Mouse (Mus musculus) urinary bladder, postnatal 36 days (tissue): ENCODE measurements around the gene Rock2.

Source experiments
- DNase-seq, 2 experiments: peaks; one replicate each; pipeline ENCODE4 v3.0.0; 2022; ENCODE audit warnings: low spot score in 2 of 2, mixed read lengths in 1 of 2

Rock2 gene

DNA sequence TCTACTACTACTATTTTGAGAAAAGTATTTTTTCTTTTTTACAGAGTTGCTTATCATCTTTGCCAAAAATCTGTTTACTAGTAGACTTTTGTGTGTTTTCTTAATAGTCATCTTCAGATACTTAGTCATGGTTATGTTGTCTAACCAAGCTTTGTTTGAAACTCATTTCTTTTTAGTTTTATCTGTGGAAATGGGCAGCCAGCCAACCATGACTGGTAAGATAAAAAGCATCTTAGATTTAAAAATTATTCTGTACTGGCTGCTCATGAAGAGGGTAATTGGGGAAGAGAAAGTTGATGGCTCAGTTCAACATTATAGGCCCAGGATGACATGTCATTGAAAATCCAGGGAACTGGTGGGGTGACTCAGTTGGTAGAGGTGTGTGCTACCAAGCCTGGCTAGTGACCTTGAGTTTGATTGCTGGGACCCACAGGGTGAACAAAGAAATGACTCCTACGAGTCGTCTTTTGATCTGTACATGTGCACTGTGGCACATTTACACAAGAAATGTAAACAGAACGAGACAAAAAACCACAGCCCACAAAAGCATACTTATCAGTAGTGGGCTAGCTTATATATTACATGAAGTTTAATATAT lies 6.0 kb downstream of the Rock2 start:
- no peak for DNase-seq

DNA sequence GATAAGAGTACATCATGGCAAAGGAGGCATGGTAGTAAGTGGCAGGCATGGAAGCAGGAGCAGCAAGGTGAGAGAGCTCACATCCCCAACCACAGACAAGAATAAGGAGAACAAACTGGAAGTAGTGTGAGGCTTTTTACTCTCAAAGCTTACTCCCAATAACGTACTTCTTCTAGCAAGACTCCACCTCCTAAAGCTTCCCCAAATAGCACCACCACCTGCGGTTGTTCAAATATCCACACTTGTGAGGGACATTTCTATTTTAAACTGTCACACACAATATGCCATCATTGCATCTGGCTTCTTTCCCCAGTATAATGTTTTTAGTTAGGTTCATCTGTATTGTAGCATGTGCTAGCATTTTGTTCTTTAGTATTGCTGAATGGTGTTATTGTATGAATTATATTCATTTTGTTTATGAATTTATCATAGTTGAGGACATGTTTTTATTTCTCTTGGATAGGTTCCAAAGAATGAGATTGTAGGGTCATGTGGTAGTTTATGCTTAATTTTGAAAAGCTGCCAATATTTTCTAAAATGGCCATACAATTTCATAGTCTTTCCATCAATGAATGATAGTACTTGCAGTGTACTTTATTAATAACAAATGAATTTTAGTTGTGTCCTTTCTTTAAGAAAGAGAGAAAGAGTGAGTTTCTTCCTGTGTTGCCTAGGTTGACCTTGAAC lies 9.4 kb downstream of the Rock2 start:
- DNase-seq: no peak

DNA sequence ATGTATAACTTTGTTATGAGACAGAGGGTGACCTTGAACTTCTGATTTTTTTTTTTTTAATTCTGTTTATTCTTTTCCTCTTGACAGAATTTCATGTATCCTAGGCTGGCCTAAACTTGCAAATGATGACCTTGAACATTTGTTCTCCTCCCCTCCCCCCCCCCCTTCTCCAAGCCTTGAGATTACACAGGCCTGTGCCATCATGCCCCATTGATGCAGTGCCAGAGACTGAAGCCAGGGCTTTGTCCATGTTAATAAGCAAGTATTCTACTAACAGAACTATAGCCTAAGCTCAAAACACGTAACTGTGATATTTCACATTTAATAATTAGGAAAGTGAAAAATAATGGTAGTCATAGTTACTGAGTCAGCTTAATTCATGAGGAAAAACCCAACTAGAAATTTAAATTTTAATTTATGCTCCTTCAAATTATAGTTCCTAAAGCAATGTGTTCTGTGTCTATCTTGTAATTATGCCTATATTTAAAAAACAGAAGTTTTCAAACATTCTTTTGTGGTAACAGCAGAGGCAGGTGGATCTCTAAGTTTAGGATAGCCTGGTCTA lies 12.7 kb downstream of the Rock2 start:
- no peak for DNase-seq

DNA sequence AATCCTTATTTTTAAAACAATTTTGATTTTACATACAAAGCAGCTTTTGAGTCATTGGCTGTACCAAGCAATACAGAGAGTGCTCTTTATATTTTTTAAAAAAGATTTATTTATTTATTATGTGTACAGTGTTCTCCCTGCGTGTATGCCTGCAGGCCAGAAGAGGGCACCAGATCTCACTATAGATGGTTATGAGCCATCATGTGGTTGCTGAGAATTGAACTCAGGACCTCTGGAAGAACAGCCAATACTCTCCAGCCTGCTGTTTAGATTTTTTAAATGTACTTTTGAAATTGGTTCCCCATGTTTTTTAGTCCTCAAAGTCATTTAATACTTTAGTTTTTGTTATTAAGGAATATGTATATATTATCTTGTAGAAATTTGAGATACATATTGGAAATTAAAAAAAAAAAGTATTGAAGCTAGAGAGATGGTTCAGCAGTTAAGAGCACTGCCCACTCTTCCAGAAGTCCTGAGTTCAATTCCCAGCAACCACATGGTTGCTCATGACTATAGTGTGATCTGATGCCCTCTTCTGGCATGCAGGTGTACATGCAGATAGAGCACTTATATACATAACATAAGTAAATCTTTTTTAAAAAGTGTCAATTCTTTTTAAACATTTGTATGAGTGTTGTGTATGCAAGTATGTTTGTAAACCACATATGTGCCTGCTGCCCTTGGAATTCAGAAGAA lies 13.4 kb downstream of the Rock2 start:
- no peak for DNase-seq

DNA sequence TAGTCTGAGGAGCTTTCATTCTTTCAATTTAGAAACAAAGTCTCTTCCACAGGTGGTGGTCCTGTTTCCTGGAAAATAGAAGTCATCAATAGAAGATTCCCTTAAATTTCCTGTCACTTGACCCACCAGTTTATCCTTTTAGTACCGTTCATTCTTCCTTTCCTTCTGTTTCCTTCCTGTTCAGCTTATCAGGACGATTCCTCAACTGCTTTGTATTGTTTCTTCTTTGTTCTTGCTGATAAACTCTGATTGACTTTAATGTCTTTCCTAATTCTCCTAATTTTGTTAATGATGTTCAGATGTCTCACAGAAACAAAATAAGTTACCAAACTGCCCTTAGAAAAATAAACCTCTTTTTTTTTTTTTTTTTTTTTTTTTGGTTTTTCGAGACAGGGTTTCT lies 16.8 kb downstream of the Rock2 start:
- DNase-seq: no peak

DNA sequence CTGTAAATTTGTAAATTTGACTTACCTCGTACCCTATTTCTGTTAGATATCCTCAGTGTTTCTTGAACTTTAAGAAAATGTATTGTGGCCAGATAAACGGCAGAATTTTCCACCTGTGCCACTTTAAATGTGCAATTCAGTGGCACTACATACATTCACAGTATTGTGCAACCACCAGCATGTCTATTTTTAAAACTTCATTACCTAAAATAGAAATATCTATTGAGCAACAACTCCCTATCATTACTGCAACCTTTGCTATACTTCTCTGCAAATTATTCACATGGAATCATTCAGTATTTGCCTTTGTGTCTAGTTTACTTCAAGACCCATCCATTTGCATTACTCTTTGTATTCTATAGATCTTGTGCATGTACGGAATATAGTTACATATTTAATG lies 17.9 kb downstream of the Rock2 start:
- DNase-seq: no peak

DNA sequence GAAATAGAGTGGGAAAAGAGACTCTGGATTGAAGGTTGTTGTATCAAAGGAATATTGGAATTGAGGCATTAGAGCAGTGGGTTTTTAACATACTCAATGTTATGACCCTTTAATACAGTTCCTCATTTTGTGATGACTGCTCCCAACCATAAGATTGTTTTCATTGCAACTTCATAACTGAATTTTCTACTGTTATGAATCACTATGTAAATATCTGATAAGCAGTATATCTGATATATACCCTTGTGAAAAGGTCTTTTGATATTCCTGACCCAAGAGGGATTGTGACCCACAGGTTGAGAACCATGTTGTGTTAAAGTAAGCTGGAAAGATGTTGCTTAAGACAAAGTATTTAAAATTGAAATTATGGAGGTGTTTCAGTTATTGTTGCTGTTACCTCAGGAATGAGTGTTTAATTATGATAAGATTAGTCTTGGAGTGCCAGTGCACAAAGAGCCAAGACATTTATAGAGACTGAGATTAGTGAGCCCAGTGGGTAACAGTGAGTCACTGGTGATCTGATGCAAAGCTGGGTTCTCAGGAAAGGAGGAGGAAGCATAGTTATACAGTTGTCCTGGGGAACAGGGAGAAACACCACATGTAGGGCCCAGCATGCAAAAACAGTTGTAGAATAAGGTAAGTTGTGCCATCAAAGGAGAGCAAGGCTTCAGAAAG lies 25.6 kb downstream of the Rock2 start:
- no peak for DNase-seq

DNA sequence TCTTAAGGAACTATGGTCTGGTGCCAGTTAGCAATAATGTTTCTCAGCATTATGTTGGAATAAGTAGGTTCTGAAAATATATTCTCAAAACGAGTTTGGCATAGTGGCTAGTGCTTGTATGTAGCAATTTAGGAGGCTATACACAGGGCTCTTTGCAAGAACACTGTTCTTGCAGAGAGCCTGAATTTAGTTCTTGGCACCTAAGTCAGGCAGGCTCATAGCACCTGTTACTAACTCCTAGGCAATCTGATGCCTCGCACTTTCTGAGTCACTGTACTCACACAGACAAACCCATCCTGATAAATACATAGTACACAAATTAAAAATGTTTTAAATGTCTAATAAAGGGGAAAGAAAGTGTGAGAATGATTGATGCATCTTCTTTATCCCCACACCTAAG lies 33.2 kb downstream of the Rock2 start:
- DNase-seq: no peak

DNA sequence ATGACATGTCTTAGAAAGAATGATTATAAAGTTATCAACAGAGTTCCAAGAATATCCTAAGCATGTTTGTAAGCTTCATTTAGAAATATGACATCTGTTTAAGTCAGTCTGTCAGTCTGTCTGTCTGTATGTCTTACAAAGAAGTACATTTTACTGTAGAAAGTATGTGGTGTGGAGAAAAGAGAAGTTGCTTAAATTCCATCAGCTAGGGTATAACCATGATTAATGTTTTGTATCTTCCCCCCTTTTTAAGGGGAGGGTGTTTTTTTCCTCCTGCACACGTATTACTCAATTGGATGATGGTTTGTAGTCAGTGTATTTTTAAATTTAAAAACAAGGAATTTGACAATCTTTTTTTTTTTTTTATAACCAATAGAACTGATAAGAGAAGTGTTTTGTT lies 39.7 kb downstream of the Rock2 start:
- DNase-seq: no peak

DNA sequence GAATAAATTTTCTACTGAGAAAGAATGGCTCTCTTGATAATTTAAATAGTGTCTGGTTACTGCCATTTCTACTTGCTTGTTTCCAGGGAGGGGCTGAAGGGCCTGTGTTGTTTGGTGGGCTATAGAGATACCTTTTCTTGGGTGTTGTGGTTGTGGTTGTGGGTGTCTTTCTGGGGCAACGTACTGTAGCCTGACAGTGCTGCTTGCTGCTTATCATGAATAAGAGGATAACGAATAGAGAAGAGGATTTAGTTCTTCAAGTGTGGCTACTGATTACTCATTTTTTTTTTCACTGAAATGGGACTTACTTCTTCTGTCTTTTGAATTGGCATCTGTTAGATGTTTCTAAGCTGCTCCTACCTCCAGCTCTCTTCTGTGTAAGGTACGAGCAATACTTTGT lies 47.3 kb downstream of the Rock2 start:
- DNase-seq: no peak

DNA sequence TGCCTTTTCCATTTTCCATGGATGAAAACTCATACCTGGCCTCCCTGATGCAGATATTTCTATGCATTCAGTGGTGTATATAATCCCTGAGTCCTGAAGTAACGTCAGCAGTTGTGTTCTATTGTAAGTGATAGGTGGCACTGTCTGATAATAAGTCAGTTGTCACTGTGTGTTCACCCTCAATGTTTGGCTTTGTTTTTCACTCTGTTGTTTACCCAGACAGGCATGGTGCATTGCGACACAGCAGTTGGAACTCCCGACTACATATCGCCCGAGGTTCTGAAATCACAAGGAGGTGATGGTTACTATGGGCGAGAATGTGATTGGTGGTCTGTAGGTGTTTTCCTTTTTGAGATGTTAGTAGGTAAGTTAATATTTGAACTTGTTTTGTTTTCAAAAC lies 53.5 kb downstream of the Rock2 start:
- DNase-seq: no peak

DNA sequence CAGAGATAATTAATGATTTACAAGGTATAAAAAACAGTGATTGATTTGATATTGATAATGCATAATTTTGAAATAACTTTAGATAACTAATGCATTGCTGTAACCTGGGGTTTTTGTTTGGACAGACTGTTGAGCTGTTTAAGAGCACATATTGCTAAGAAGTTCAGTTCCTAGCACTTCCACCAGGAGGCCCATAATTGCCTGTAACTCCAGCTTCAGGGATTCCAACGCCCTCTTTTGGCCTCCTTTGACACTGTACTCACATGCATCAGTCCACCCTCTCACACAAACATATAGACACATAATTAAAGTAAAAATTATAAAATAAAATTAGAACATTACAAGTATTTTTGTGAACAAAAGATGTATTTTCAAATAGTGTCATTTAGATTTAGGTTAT lies 64.2 kb downstream of the Rock2 start:
- DNase-seq: no peak

DNA sequence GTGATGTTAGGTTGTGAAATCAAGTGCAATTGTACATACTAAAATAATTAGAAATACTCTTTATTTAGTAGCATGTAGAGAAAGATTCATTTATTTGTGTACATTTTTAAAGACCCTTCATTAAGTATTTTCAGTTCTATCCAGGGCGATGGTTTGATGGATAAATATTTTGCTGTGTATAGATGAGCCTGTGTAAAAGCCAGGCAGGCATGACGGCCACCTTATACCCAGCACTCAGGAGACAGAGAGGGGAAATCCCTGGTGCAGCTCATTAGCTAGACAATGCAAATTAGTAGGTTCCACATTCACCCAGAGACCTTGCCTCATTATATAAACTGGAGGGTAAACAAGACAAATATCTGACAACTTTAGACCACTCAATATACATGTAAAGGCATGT lies 68.7 kb downstream of the Rock2 start:
- no peak for DNase-seq

DNA sequence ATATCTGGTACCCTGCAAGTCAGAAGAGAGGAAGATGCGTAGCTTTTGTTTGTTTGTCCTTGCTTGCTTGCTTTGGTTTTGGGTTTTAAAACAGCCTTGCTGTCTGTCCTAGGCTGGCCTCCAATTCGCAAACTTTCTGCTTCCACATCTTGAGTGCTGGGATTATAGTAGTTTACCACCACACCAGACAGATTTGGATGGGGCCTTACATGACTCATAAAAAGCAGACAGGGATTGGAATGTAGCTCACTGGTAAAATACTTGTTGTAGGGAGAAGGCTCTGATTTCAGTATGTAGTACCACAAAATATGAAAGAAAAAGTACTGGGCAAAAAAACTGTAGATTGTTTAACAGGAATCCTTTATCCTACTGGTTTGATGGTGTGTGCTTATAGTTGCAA lies 72.1 kb downstream of the Rock2 start:
- no peak for DNase-seq

DNA sequence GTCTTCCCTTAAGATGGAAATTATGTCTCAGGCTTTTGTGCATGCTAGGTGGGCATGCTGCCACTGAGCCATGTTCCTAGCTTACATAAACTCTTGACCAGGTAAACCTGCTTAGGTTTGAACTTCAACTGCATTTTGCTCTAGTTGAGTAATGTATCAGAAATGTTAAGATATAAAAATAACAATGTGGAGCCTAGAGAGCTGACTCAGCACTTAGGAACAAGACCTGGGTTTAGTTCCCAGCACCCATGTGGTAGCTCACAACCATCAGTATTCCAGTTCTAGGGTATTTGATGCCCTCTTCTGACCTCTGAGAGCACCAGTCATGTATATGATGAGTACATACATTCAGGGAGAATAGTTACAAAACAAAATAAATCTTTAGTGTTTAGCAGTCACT lies 82.4 kb downstream of the Rock2 start:
- no peak for DNase-seq

DNA sequence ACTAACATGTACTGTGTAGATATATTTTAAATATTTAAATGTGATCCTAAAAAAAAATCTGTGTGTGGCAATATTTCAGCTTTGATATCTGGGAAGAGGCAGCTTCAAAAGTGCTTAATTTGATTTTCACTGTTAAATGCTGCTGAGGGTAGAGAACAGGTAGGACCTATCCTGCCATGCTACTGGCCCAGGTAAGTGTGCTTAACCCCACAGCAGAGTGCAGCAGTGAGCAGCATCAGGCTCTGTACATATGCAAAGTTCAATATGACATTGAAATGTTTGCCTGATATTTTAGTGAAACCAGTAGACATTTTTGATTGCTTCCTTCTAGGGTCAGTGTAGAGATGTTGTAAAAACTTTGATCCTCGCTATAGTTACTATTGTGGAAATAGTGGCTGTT lies 91.1 kb downstream of the Rock2 start:
- no peak for DNase-seq

DNA sequence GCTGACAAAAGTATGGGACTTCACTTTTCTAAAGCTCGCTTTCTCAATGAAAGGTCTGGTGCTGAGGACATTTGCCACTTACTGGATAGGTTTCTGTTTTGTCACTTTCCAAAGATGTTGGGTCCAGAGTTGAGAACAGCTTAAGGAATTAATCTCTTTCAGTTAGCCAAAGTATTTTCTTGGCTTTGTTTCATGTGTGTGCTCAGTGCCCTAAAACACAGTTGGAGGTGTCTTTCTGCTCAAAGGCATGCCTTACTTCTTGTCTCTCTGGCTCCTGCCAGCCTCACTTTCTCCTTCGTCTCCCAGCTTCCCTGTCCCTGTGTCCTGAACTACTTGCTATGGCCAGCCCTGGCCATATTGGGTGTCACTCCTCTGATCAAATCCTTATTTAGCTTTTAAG lies 96.7 kb downstream of the Rock2 start:
- no peak for DNase-seq

DNA sequence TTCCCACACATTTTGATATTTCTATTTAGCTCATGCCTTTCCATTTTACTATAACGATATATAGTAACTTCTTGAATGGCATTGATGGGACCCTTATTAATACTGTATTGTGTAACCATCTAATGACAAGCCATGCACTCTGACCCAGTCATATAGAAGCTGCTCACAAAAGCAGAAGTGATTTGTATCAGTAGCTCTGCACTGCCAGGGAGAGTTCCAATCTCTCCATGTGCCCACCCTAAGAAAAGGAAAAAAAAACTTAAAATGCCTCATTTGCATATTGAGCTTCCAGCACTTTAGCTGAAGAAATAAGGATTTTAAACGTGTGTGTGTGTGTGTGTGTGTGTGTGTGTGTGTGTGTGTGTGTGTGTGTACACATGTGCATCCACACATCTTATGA lies 97.7 kb downstream of the Rock2 start:
- no peak for DNase-seq

DNA sequence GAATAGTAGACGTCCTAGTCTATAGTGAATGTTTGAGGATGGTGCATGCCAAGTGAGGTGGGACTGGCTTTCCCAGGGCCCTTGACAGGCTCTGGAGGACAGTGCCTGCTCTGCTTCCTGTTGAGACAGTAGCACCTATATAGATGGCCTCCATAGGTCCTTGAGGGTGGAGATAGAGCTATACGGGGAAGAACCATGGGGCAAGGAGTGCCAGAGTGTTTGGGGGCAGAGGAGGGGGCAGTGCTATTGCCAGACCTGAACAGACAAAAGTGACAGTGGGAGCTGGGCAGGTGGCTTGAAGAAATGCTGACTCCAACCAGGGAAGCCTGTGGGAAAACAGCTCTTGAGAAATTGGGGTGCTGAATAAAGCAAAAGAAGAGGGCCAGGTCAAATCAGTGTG lies 99.6 kb downstream of the Rock2 start:
- no peak for DNase-seq

DNA sequence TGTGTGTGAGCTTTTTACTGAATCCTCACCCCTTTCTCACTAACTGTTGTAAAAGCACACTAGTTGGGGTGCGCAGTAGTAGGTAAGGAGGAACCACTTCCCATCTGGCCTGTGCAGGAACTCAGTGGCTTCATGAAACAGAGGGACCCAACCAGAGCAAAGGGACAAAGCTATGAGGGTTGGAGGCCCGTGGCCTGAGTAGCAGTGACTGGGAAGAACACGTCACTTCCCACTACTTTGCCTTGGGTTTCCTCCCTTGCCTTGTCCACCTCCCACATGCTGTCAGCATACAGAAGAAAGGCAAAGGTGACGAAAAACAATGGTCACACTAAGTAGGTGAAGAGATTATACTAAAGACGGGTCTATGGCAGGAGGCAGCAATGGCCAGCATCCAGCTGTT lies 101.6 kb downstream of the Rock2 start:
- no peak for DNase-seq

DNA sequence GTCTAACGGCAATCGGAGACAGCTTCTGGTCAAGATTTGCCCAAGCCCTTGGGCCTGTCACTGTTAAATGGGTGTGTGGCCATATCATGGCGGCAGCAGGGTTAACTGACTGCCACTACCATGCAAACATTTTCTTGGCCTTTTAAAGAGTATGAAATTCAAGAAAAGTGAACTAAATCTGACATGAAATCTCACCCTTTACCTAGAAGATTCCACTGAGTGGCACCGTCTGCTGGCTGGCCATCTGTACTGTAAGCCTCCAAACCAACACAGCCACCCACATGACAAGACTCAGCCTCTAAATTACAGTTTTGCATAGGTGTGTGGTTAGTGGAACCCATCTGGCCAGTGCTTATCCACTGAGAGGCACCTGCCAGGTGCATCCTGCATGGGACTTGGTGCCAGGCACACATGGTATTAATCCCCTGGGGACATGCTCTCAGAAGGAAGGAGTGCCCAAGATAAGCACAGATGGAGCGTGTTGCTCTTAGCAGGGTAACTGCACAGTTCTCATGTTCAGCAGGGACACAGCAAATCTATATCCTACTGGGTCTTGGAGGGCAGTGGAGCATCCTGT lies 102.3 kb downstream of the Rock2 start:
- no peak for DNase-seq

DNA sequence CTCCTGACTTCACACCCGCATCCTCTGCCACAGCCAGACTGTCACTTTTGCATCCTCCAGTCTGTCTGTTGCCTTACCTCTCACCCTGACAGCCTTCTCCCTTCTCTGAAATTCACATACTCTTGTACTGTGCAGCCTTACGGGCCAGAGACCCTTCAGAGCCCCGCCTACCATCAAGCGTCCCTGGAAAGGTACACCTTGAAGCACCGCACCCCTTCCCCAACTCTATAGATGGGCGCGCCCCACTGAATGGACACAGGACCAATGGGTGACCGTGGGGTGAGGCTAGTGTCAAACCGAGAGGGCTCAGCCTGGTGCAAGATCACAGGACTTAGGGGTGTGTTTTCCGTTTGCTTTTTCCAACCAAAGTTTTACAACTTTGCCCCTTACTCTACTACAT lies 104.5 kb downstream of the Rock2 start:
- no peak for DNase-seq
